Mouse (Mus musculus) liver, embryonic 14.5 days (tissue): ENCODE measurements around the gene Atp5j.

ENCODE experiments used
- CTCF ChIP-seq: IDR thresholded peaks from 2 replicates; pipeline ENCODE4 v1.5.1; 2016; ENCODE audit warnings: antibody characterized with exemption, low read depth, control low read depth
- EP300 ChIP-seq: IDR thresholded peaks from 2 replicates; pipeline ENCODE4 v1.6.1; 2016; ENCODE audit warnings: antibody characterized with exemption, low read depth

DNA sequence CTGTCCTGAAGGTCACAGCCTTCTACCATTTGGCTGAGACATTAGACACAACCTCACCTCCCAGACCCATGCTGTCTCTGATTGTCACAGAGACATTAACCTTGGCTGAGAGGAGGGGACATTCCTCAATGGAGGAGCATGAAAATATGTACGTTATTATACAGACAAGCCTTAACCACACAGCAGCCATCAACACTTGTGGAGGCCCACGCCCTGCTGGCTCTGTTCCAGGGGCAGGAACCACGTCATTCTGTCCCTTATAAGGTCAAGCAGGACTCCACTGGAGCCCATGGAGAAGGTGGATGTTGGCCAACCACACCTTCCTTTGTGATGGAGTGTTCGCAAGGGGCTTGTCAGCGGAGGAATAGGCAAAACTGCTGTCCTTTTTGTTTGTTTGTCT is 55.7 kb downstream of the Atp5j start:
- no peak for TF ChIP-seq CTCF
- TF ChIP-seq EP300 = no peak
